ENCODE assay signal across 16 mouse cellular contexts in the genomic region with DNA sequence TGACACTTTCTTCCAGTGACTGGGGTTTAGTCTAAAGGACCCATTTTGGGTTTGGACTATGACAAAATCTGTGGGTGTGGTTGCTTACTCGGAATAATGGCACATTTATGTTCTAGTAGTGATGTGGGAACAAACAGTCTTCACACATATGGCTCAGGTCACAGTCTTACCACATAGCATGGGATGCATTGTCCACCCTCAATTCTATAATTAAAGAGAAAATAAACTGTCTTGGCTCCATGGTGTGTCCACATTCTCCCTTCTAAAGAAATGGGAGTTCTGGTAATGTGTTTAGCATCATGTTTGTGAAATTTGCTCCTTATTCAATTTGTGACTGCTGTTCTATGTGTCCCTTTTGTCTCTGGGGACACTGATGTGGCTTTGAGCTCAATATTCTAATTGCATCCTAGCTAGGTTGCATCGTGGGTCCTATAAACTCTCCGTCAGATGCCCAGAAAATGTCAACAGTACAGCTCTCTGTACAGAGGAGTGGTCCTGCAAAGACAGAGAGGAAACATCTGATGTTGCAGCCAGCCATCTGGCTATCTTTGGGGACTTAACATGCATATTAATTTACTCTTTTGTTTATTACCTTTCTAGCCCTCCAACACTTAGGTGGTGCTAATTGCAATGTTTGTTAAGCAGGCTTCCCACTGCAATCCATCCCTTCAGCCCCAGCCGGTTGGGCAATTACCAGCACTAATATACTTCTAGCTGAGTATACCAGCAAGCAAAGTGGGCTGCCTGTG.
DNase-seq lines count a peak whose midpoint lies in the region; ATAC-seq and TF ChIP-seq lines count a peak whose summit lies in the region.
"Had no signal": no experiment of that assay in that cellular context is flagged by ENCODE, and none has a peak within 500 bp of the region (broad histone marks: within the 10 kb centered on the region; RNA-seq: fewer than 3 reads in every experiment).

No protein-coding gene starts in this region.

- H3K9me3 ChIP-seq in midbrain, embryonic 13.5 days = no peaks in the 10 kb centered on the region
- no peaks in the 10 kb centered on the region for H3K9me3 ChIP-seq in midbrain, embryonic 10.5 days (replicated peaks)
- H3K9me3 ChIP-seq in forebrain, embryonic 15.5 days = no peaks in the 10 kb centered on the region
- no peaks in the 10 kb centered on the region for H3K9me3 ChIP-seq in hindbrain, postnatal 0 days (ENCODE audit: low read length)
- H3K9me3 ChIP-seq in neural tube, embryonic 15.5 days (replicated peaks) = no peaks in the 10 kb centered on the region
- H3K9me3 ChIP-seq: G1E had no signal

- TF ChIP-seq CTCF in hindbrain, postnatal 0 days (IDR thresholded peaks at IDR 0.05; ENCODE audit: low read depth) = no peak

- ATAC-seq in midbrain, embryonic 13.5 days = peak; percentile 76
- peak; percentile 96 for ATAC-seq in forebrain, embryonic 15.5 days (replicated peaks)
- peak; percentile 76; the same call in 1 of the 2 replicates for ATAC-seq in hindbrain, postnatal 0 days
- ATAC-seq in neural tube, embryonic 15.5 days (ENCODE audit: low FRiP score) = peak; percentile 50
- ATAC-seq: CD4-positive, CD25-positive, alpha-beta regulatory T cell, adult 4 months had no signal

- 0 out of 2 replicates have a peak, but pooled peaks cover 5% of the 10 kb centered on the region for H3K4me1 ChIP-seq in midbrain, embryonic 13.5 days (replicated peaks)
- H3K4me1 ChIP-seq in midbrain, embryonic 10.5 days = no peaks in the 10 kb centered on the region
- H3K4me1 ChIP-seq in forebrain, embryonic 15.5 days = peaks cover 10% of the 10 kb centered on the region
- no peaks in the 10 kb centered on the region for H3K4me1 ChIP-seq in hindbrain, postnatal 0 days (ENCODE audit: insufficient read depth, low read length)
- H3K4me1 ChIP-seq in neural tube, embryonic 15.5 days = peaks cover 2% of the 10 kb centered on the region; the same call in 1 of the 2 replicates

- H3K27me3 ChIP-seq in midbrain, embryonic 13.5 days = no peaks in the 10 kb centered on the region
- no peaks in the 10 kb centered on the region for H3K27me3 ChIP-seq in midbrain, embryonic 10.5 days (ENCODE audit: low read depth, poor library complexity, severe bottlenecking)
- H3K27me3 ChIP-seq in forebrain, embryonic 15.5 days = no peaks in the 10 kb centered on the region
- no peaks in the 10 kb centered on the region for H3K27me3 ChIP-seq in hindbrain, postnatal 0 days (ENCODE audit: insufficient read depth, low read length)
- no peaks in the 10 kb centered on the region for H3K27me3 ChIP-seq in neural tube, embryonic 15.5 days (replicated peaks)

- H3K36me3 ChIP-seq in midbrain, embryonic 13.5 days = no peaks in the 10 kb centered on the region
- no peaks in the 10 kb centered on the region for H3K36me3 ChIP-seq in midbrain, embryonic 10.5 days
- no peaks in the 10 kb centered on the region for H3K36me3 ChIP-seq in forebrain, embryonic 15.5 days
- H3K36me3 ChIP-seq in hindbrain, postnatal 0 days (ENCODE audit: insufficient read depth, low read length) = no peaks in the 10 kb centered on the region
- H3K36me3 ChIP-seq in neural tube, embryonic 15.5 days = no peaks in the 10 kb centered on the region
- H3K36me3 ChIP-seq: G1E had no signal

- no peak overlapping the region for H3K27ac ChIP-seq in midbrain, embryonic 13.5 days
- no peak overlapping the region for H3K27ac ChIP-seq in midbrain, embryonic 10.5 days (replicated peaks)
- H3K27ac ChIP-seq in forebrain, embryonic 15.5 days (replicated peaks) = peak overlapping the region; percentile 66
- H3K27ac ChIP-seq in hindbrain, postnatal 0 days = no peak overlapping the region
- H3K27ac ChIP-seq in neural tube, embryonic 15.5 days (replicated peaks) = no peak overlapping the region

- 56% methylated on average over 4 of the region's 4 CpGs for WGBS in midbrain, embryonic 13.5 days
- WGBS in midbrain, embryonic 10.5 days = 80% methylated on average over 4 of the region's 4 CpGs
- WGBS in forebrain, embryonic 15.5 days = 23% methylated on average over 4 of the region's 4 CpGs
- WGBS in hindbrain, postnatal 0 days = 31% methylated on average over 4 of the region's 4 CpGs
- 22% methylated on average over 4 of the region's 4 CpGs for WGBS in neural tube, embryonic 15.5 days

- no peak for DNase-seq in midbrain, embryonic 10.5 days (ENCODE audit: low spot score)
- DNase-seq in hindbrain, postnatal 0 days (ENCODE audit: low spot score) = peak; percentile 52
- DNase-seq in right cerebral cortex, postnatal 36 days (ENCODE audit: low spot score in 2 of 2) = no peak
- DNase-seq in thymus, postnatal 14 days = no peak
- DNase-seq: cerebellum, adult 9-11 months; heart, adult 18-20 months; kidney, adult 9 months; kidney, postnatal 36 days; lung, embryonic 14.5 days; lung, postnatal 4 days had no signal

- no peak overlapping the region for H3K9ac ChIP-seq in midbrain, embryonic 13.5 days (replicated peaks)
- no peak overlapping the region for H3K9ac ChIP-seq in forebrain, embryonic 15.5 days (replicated peaks)
- H3K9ac ChIP-seq in hindbrain, postnatal 0 days (replicated peaks; ENCODE audit: low read length) = no peak overlapping the region
- H3K9ac ChIP-seq in neural tube, embryonic 15.5 days (replicated peaks) = no peak overlapping the region
- H3K9ac ChIP-seq: lung, embryonic 14.5 days had no signal

- H3K4me2 ChIP-seq in midbrain, embryonic 13.5 days (replicated peaks) = no peak overlapping the region
- H3K4me2 ChIP-seq in forebrain, embryonic 15.5 days (replicated peaks) = no peak overlapping the region
- no peak overlapping the region for H3K4me2 ChIP-seq in hindbrain, postnatal 0 days (ENCODE audit: low read depth, low read length)
- no peak overlapping the region for H3K4me2 ChIP-seq in neural tube, embryonic 15.5 days
- H3K4me2 ChIP-seq: liver, embryonic 11.5 days; lung, embryonic 14.5 days had no signal

- H3K4me3 ChIP-seq in midbrain, embryonic 13.5 days (replicated peaks) = no peak overlapping the region
- no peak overlapping the region for H3K4me3 ChIP-seq in midbrain, embryonic 10.5 days
- no peak overlapping the region for H3K4me3 ChIP-seq in forebrain, embryonic 15.5 days
- no peak overlapping the region for H3K4me3 ChIP-seq in hindbrain, postnatal 0 days (ENCODE audit: low read length)
- no peak overlapping the region for H3K4me3 ChIP-seq in neural tube, embryonic 15.5 days (replicated peaks)
